Mouse (Mus musculus) bone marrow, adult 2 months (tissue): ENCODE results near the gene Ppm1g.

Experiments used
- CTCF ChIP-seq: fragments of 200-500 bp; IDR thresholded peaks from 2 replicates; pipeline ENCODE4 v1.5.1; 2011; ENCODE audit warnings: low read length, control low read depth; ENCODE audit not compliant: control insufficient read depth, insufficient read depth
- POLR2A ChIP-seq: fragments of 200-500 bp; IDR thresholded peaks from 2 replicates; pipeline ENCODE4 v1.6.1; 2011; ENCODE audit warnings: low read depth, mild to moderate bottlenecking, control low read depth, low read length, borderline replicate concordance; ENCODE audit not compliant: control insufficient read depth

GRCm38 (mm10) chr5:31181183-31181770, 39.2 kb downstream of the Ppm1g start:
- TF ChIP-seq CTCF (no peak), POLR2A (no peak)
